ENCODE assay signal across 28 mouse cellular contexts in genomic region chr1:165489197-165489596, GRCm38 (mm10). TPM values are rescaled to one million over a fixed set of nuclear protein-coding genes. Genes with fewer than 3 reads are reported as not detected.
"Had no signal": no experiment of that assay in that cellular context is flagged by ENCODE, and none has a peak within 500 bp of the region (broad histone marks: within the 10 kb centered on the region; RNA-seq: fewer than 3 reads in every experiment).

No protein-coding gene starts in this region.

- H3K27me3 ChIP-seq: heart, embryonic 13.5 days; heart, embryonic 15.5 days; hindbrain, embryonic 13.5 days; hindbrain, embryonic 15.5 days; kidney, embryonic 15.5 days; limb, embryonic 12.5 days had no signal

- H3K4me2 ChIP-seq: heart, embryonic 11.5 days; heart, embryonic 13.5 days; heart, embryonic 15.5 days; hindbrain, embryonic 13.5 days; hindbrain, embryonic 15.5 days; kidney, embryonic 15.5 days; limb, embryonic 12.5 days; liver, embryonic 11.5 days had no signal

- DNase-seq: gastrocnemius, adult 2 months; gastrocnemius, postnatal 10 days; gastrocnemius, postnatal 25 days; heart, adult 2 months; heart, postnatal 14 days; heart, postnatal 36 days; kidney, adult 11 months; kidney, adult 2 months; kidney, adult 9 months; kidney, postnatal 10 days; kidney, postnatal 25 days; kidney, postnatal 4 days; liver had no signal

- H3K27ac ChIP-seq: gastrocnemius, adult 2 months; heart, adult 2 months; heart, embryonic 13.5 days; heart, embryonic 15.5 days; hindbrain, embryonic 10.5 days; hindbrain, embryonic 13.5 days; hindbrain, embryonic 15.5 days; hindbrain, postnatal 0 days; kidney, embryonic 15.5 days; layer of hippocampus, adult 2 months; left cerebral cortex, adult 2 months; limb, embryonic 10.5 days; limb, embryonic 12.5 days had no signal

- H3K36me3 ChIP-seq: heart, embryonic 15.5 days; hindbrain, embryonic 10.5 days; hindbrain, embryonic 13.5 days; hindbrain, embryonic 15.5 days; kidney, embryonic 15.5 days; limb, embryonic 10.5 days; limb, embryonic 12.5 days had no signal

- H3K4me3 ChIP-seq: gastrocnemius, adult 2 months; heart, adult 2 months; heart, embryonic 13.5 days; heart, embryonic 15.5 days; hindbrain, embryonic 10.5 days; hindbrain, embryonic 13.5 days; hindbrain, embryonic 15.5 days; kidney, embryonic 15.5 days; layer of hippocampus, adult 2 months; left cerebral cortex, adult 2 months; limb, embryonic 10.5 days; limb, embryonic 12.5 days had no signal

- H3K9ac ChIP-seq: heart, embryonic 13.5 days; heart, embryonic 15.5 days; hindbrain, embryonic 13.5 days; hindbrain, embryonic 15.5 days; kidney, embryonic 15.5 days; limb, embryonic 12.5 days had no signal

- ATAC-seq: hindbrain, postnatal 0 days; intestine, embryonic 16.5 days had no signal

- H3K4me1 ChIP-seq: heart, embryonic 13.5 days; heart, embryonic 15.5 days; hindbrain, embryonic 10.5 days; hindbrain, embryonic 13.5 days; hindbrain, embryonic 15.5 days; kidney, embryonic 15.5 days; limb, embryonic 10.5 days; limb, embryonic 12.5 days had no signal

- H3K9me3 ChIP-seq: heart, embryonic 13.5 days; heart, embryonic 15.5 days; hindbrain, embryonic 10.5 days; hindbrain, embryonic 13.5 days; hindbrain, embryonic 15.5 days; kidney, embryonic 15.5 days; limb, embryonic 10.5 days; limb, embryonic 12.5 days had no signal

RNA-seq across cellular contexts. Expression of gene Adcy10, which starts 4.2 kb away (rescaled TPM):
- total RNA-seq: gastrocnemius, adult 2 months; heart, postnatal 36 days had no signal
- polyA plus RNA-seq: heart, embryonic 11.5 days; heart, embryonic 15.5 days; heart, postnatal 0 days; hindbrain, embryonic 10.5 days; intestine, embryonic 16.5 days had no signal
